Mouse (Mus musculus) midbrain, embryonic 16.5 days (tissue): ENCODE results near the gene Slc44a4. TPM values are rescaled to one million over a fixed set of nuclear protein-coding genes. Genes with fewer than 3 reads are reported as not detected.
"Not testable (repeated sequence)": the region's sequence is repeated elsewhere in the genome, so short reads cannot be mapped to it uniquely, and the experiment has no call there.

Source experiments
- ATAC-seq: fragments of 200-750 bp; cut with Nextera tagmentation; 2 replicates; pipeline ENCODE4 v1.8.0; 2017; ENCODE audit warnings: moderate TSS enrichment
- H3K27ac ChIP-seq: fragments of 300-500 bp; sonication (generic); 2 replicates; pipeline ENCODE4 v1.5.1; 2014; ENCODE audit warnings: mild to moderate bottlenecking, low read length, mixed read lengths
- H3K27me3 ChIP-seq: fragments of 300-500 bp; sonication (generic); 2 replicates; pipeline ENCODE4 v1.6.1; 2014; ENCODE audit warnings: low read depth, low read length, mixed read lengths; ENCODE audit not compliant: control insufficient read depth, insufficient read depth
- H3K36me3 ChIP-seq: fragments of 300-500 bp; sonication (generic); 2 replicates; pipeline ENCODE4 v1.6.1; 2014; ENCODE audit warnings: mild to moderate bottlenecking, low read length, moderate library complexity, mixed read lengths; ENCODE audit not compliant: control insufficient read depth, insufficient read depth
- H3K4me1 ChIP-seq: fragments of 300-500 bp; sonication (generic); 2 replicates; pipeline ENCODE4 v1.6.1; 2014; ENCODE audit warnings: mild to moderate bottlenecking, low read length, mixed read lengths; ENCODE audit not compliant: control insufficient read depth, insufficient read depth
- H3K4me2 ChIP-seq: fragments of 300-500 bp; sonication (generic); 2 replicates; pipeline ENCODE4 v1.6.1; 2014; ENCODE audit warnings: mild to moderate bottlenecking, low read length, mixed read lengths
- H3K4me3 ChIP-seq: fragments of 300-500 bp; sonication (generic); 2 replicates; pipeline ENCODE4 v1.5.1; 2014; ENCODE audit warnings: low read depth, mild to moderate bottlenecking, low read length, moderate library complexity, mixed read lengths
- H3K9ac ChIP-seq: fragments of 300-500 bp; sonication (generic); 2 replicates; pipeline ENCODE4 v1.6.1; 2014; ENCODE audit warnings: low read depth, low read length, mixed read lengths
- H3K9me3 ChIP-seq: fragments of 300-500 bp; sonication (generic); replicated peaks from 2 replicates; pipeline ENCODE4 v1.6.1; 2014; ENCODE audit warnings: mild to moderate bottlenecking, low read length, mixed read lengths; ENCODE audit not compliant: control insufficient read depth, poor library complexity, severe bottlenecking
- WGBS: fragments of 180-500 bp; shearing (Covaris S2); extraction: QIAGEN DNeasy Blood & Tissue Kit; methylation state at CpG from one replicate; pipeline ENCODE4 v1.1.7; 2014; 5-methylcytosine and 5-hydroxymethylcytosine counted together
- polyA plus RNA-seq: library from polyadenylated mRNA; unstranded; fragments of >200 nt; fragmentation: Nextera tagmentation; extraction: Ambion mirVana; gene quantifications from 2 replicates; pipeline ENCODE4 v1.2.1, GENCODE M21; 2015

The Slc44a4 gene
- polyA plus RNA-seq, 1 experiment from 2014 or later = 0.09 TPM

- Histone ChIP-seq H3K9ac (no peak overlapping the region), H3K27me3 (peaks cover 10% of the 10 kb centered on the region), H3K4me2 (peak overlapping the region; percentile 88), H3K9me3 (no peaks in the 10 kb centered on the region), H3K36me3 (no peaks in the 10 kb centered on the region), H3K4me1 (peaks cover 5% of the 10 kb centered on the region), H3K4me3 (peak overlapping the region; percentile 48), H3K27ac (no peak overlapping the region)
- no peak for ATAC-seq
- 13% methylated on average over 12 of the region's 12 CpGs for WGBS
Measured at GRCm38 (mm10) chr17:34959881-34960515, 45.7 kb downstream of the Slc44a4 start.

GRCm38 (mm10) chr17:34960702-34961493 is 46.6 kb downstream of the Slc44a4 start:
- Histone ChIP-seq H3K9ac (no peak overlapping the region), H3K4me2 (no peak overlapping the region), H3K9me3 (no peaks in the 10 kb centered on the region), H3K27me3 (peaks cover 10% of the 10 kb centered on the region), H3K4me3 (no peak overlapping the region), H3K4me1 (peaks cover 5% of the 10 kb centered on the region), H3K36me3 (no peaks in the 10 kb centered on the region), H3K27ac (no peak overlapping the region)
- no peak for ATAC-seq

- Histone ChIP-seq H3K9ac (no peak overlapping the region), H3K27ac (no peak overlapping the region), H3K36me3 (no peaks in the 10 kb centered on the region), H3K4me3 (no peak overlapping the region), H3K4me2 (no peak overlapping the region), H3K9me3 (no peaks in the 10 kb centered on the region), H3K27me3 (peaks cover 10% of the 10 kb centered on the region), H3K4me1 (peaks cover 5% of the 10 kb centered on the region)
- WGBS = 40% methylated on average over 3 of the region's 3 CpGs
- no peak for ATAC-seq
Measured at GRCm38 (mm10) chr17:34962125-34962524, 47.9 kb downstream of the Slc44a4 start.

- ATAC-seq = no peak
- Histone ChIP-seq H3K36me3 (no peaks in the 10 kb centered on the region), H3K9me3 (no peaks in the 10 kb centered on the region), H3K4me3 (no peak overlapping the region), H3K27me3 (peaks cover 16% of the 10 kb centered on the region), H3K9ac (no peak overlapping the region), H3K4me1 (peaks cover 5% of the 10 kb centered on the region), H3K27ac (no peak overlapping the region), H3K4me2 (no peak overlapping the region)
- WGBS = 56% methylated on average over 1 of the region's 1 CpGs
Measured at GRCm38 (mm10) chr17:34962841-34963240, 48.6 kb downstream of the Slc44a4 start.

GRCm38 (mm10) chr17:34964640-34965049 is 50.4 kb downstream of the Slc44a4 start:
- H3K4me1 ChIP-seq = peaks cover 2% of the 10 kb centered on the region
- ATAC-seq = no peak
- no peak overlapping the region for H3K4me2 ChIP-seq
- H3K27ac ChIP-seq = no peak overlapping the region
- no peaks in the 10 kb centered on the region for H3K36me3 ChIP-seq
- 0 out of 2 replicates have a peak overlapping the region, but pooled peaks have one; percentile 6 for H3K9ac ChIP-seq
- H3K9me3 ChIP-seq = no peaks in the 10 kb centered on the region
- no peak overlapping the region for H3K4me3 ChIP-seq
- peaks cover 32% of the 10 kb centered on the region for H3K27me3 ChIP-seq
- 0% methylated on average over 1 of the region's 1 CpGs for WGBS

GRCm38 (mm10) chr17:34965627-34966026 is 51.4 kb downstream of the Slc44a4 start:
- H3K27ac ChIP-seq = no peak overlapping the region
- H3K9ac ChIP-seq = no peak overlapping the region
- H3K36me3 ChIP-seq = no peaks in the 10 kb centered on the region
- H3K4me3 ChIP-seq = no peak overlapping the region
- no peak for ATAC-seq
- WGBS = 80% methylated on average over 5 of the region's 5 CpGs
- no peak overlapping the region for H3K4me2 ChIP-seq
- H3K4me1 ChIP-seq = no peaks in the 10 kb centered on the region
- H3K27me3 ChIP-seq = peaks cover 25% of the 10 kb centered on the region
- no peaks in the 10 kb centered on the region for H3K9me3 ChIP-seq

- not testable (repeated sequence) for H3K36me3 ChIP-seq
- 59% methylated on average over 6 of the region's 11 CpGs for WGBS
Measured at GRCm38 (mm10) chr17:34969822-34970221, 55.6 kb downstream of the Slc44a4 start, which contains the start of gene Gm20481. Gene Gm20481 (plus strand): TSS chr17:34969912.

GRCm38 (mm10) chr17:34970850-34971249 is 56.6 kb downstream of the Slc44a4 start:
- ATAC-seq, H3K27ac ChIP-seq, H3K4me1 ChIP-seq, H3K4me3 ChIP-seq, H3K36me3 ChIP-seq, H3K9me3 ChIP-seq, H3K4me2 ChIP-seq, H3K9ac ChIP-seq: not testable (repeated sequence)
- H3K27me3 ChIP-seq = peaks cover 22% of the 10 kb centered on the region
- WGBS = 32% methylated on average over 12 of the region's 37 CpGs

More at GRCm38 (mm10) chr17:34969822-34970221, 55.6 kb downstream of the Slc44a4 start, which contains the start of gene Gm20481:
- H3K27me3 ChIP-seq = peaks cover 22% of the 10 kb centered on the region
- H3K4me3 ChIP-seq, H3K9me3 ChIP-seq, H3K27ac ChIP-seq, H3K4me1 ChIP-seq, H3K9ac ChIP-seq, H3K4me2 ChIP-seq, ATAC-seq: not testable (repeated sequence)

GRCm38 (mm10) chr17:34971694-34972068 is 57.4 kb downstream of the Slc44a4 start:
- H3K9ac ChIP-seq = 0 out of 2 replicates have a peak overlapping the region, but pooled peaks have one; percentile 44
- peak; percentile 46 for ATAC-seq
- H3K27me3 ChIP-seq = peaks cover 22% of the 10 kb centered on the region
- H3K9me3 ChIP-seq, H3K4me1 ChIP-seq, H3K27ac ChIP-seq, H3K36me3 ChIP-seq: not testable (repeated sequence)
- peak overlapping the region; percentile 77 for H3K4me2 ChIP-seq
- under 1% methylated on average over 19 of the region's 43 CpGs for WGBS
- peak overlapping the region; percentile 39 for H3K4me3 ChIP-seq
